Mouse (Mus musculus): ENCODE measurements around the gene Slc8b1.

Gene Slc8b1

DNA sequence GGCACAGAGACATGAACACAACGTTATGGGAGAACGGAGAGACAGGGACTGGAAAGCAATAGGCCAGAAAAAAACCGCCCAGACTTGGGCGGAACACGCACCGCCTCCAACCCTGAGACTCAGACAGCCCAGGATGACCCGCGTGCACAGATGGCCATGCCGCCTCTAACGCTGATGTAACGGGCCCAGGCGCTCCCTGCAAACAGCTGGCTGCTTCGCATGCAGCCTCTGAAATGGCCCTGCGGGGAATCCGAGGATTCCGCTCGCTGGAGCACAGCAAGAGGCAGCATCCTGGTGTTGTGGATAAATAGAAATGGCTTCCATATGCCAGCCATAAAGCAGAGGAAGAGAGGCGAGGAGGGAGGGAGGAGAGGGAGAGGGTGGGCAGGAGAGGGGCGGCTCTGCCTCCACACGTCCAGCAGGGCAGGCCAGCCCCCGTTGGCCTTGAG is 56.3 kb downstream of the Slc8b1 start:
- no peak for DNase-seq (ENCODE audit: low spot score in 2 of 2)

GRCm38 (mm10) chr5:120567761-120568211 is 56.8 kb downstream of the Slc8b1 start:
- DNase-seq (ENCODE audit: low spot score in 2 of 2), result no peak

DNA sequence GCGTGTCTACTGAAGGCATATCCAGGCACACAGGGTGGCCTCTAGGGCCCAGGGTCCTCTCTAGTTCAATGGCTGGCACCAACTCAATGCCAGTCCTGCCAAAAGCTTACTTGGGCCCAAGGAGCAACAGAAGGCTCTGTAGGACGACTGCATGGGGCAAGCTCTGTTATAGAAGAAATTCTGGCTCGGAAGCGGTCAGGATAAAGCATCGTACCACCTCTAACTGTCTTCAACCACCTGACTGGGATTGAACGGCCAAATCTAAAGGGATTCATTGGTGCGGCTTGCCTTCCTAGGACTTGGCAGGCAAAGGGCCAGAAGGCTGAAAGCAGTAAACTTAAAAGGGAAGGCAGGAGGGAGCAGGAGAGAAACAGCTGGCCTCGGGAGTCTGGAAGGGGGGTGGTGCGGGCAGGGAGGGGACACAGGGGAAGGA is 57.4 kb downstream of the Slc8b1 start:
- no peak for DNase-seq (ENCODE audit: low spot score in 2 of 2)

GRCm38 (mm10) chr5:120568964-120569363 is 58.0 kb downstream of the Slc8b1 start:
- no peak for DNase-seq (ENCODE audit: low spot score in 2 of 2)

DNA sequence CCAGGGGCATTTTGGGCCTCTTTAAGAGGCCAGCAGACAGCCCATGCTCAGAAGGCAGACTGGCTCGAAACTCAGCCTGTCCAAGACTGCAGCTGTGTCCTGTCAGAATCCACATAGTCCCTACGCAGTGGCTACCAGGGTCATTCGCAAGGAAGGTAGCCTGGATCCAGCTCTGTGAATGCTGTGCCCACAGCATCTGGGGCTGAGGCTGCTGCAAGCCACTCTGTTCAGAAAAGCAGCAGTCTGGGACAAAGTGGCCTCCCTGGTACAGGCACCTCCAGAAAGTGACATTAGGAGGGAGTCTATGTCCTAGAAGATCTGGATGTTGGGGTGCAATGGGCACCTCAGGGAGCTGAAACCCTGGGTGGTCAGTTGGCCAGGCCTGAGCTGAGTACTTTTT is 58.8 kb downstream of the Slc8b1 start:
- no peak for DNase-seq (ENCODE audit: low spot score in 2 of 2)

DNA sequence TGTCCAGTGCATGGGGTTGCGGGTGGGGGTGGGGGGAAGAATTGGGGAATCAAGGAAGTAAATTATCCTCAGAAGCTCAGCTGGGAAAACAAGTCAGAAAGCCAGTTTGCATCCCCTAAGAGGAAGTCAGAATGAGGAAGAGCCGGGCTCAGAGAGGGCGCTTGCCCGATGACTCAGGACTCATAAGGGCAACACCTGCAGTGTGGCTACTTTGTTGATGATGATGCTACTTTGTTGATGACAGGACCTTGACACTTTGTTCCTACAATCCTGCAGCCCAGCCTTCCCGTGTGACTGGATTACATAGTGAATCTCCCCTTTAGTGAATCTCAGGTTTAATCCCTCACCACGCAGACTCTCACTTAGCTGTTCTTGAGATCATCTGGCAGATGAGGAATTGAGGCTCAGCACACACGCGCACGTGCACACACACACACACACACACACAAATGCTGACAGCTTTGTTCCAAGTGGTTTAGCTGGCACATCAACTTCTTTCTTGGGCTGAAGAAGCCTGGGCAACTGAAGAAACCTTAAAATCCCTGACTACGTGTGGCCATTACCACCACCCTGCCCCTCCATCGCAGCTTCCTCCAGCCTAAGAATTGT is 59.4 kb downstream of the Slc8b1 start:
- DNase-seq (ENCODE audit: low spot score in 2 of 2), result no peak

GRCm38 (mm10) chr5:120571056-120571740 is 60.2 kb downstream of the Slc8b1 start:
- DNase-seq (ENCODE audit: low spot score in 2 of 2), result no peak

GRCm38 (mm10) chr5:120574469-120575063 is 63.6 kb downstream of the Slc8b1 start:
- no peak for DNase-seq (ENCODE audit: low spot score in 2 of 2)

GRCm38 (mm10) chr5:120576781-120577301 is 65.9 kb downstream of the Slc8b1 start:
- DNase-seq (ENCODE audit: low spot score in 2 of 2), result no peak

- DNase-seq (ENCODE audit: low spot score in 2 of 2), result peak; percentile 59 to 70
These were observed 67.0 kb downstream of the Slc8b1 start for GRCm38 (mm10) chr5:120577935-120578441.

- DNase-seq (ENCODE audit: low spot score in 2 of 2), result peak in 1 of 2 experiments; percentile 40
These were observed 67.6 kb downstream of the Slc8b1 start for GRCm38 (mm10) chr5:120578504-120579081.

- no peak for DNase-seq (ENCODE audit: low spot score in 2 of 2)
These were observed 68.4 kb downstream of the Slc8b1 start for GRCm38 (mm10) chr5:120579211-120579897.

GRCm38 (mm10) chr5:120579898-120580626 is 69.1 kb downstream of the Slc8b1 start:
- no peak for DNase-seq (ENCODE audit: low spot score in 2 of 2)

DNA sequence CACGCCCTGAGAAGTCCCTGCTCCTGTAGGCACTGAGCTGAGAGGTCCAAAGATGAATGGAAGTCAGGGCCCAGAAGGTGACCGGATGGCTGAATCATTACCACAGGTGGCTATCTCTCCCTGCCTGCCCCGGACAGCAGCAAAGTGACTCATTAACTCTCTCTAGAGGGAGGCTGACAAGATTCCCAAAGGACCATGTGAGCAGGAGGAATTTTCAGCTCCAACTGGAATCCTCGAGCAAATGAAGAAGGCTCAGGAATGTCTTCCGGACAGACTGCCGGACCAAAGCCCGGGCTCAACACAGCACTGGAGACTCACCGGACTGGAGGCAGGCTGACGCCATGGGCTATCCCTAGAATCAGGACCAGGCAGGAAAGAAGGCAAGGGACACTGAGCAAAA is 71.0 kb downstream of the Slc8b1 start:
- DNase-seq (ENCODE audit: low spot score in 2 of 2), result no peak

DNA sequence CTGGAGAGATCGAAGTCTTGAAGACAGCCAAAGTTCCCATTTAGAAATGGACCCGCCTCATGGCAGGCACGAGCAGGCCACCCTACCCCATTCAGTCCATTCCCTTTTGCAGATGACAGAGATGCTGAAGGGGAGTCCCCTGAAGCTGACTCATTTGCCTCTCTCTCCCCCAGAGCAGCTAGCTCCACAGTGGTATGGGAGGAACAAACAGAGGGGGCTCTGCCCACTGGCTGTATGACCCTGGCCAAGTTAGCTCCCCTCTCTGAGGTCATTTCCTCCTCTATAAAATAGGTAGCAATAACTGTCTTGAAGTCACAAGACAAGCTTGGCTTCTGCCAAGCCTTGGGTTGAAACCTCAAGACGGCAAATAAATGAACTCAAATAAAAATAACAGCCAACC is 72.5 kb downstream of the Slc8b1 start:
- DNase-seq (ENCODE audit: low spot score in 2 of 2), result no peak
